In genomic region chr12:84030659-84031332, GRCm38 (mm10) we compare ENCODE assay signal across 8 mouse cellular contexts. TPM values are rescaled to one million over a fixed set of nuclear protein-coding genes. Genes with fewer than 3 reads are reported as not detected.
DNase-seq lines count a peak whose midpoint lies in the region; ATAC-seq and TF ChIP-seq lines count a peak whose summit lies in the region.
"Had no signal": no experiment of that assay in that cellular context is flagged by ENCODE, and none has a peak within 500 bp of the region (broad histone marks: within the 10 kb centered on the region; RNA-seq: fewer than 3 reads in every experiment).

No protein-coding gene starts in this region.

- no peaks in the 10 kb centered on the region for H3K4me1 ChIP-seq in cortical plate, adult 2 months (ENCODE audit: control insufficient read depth, insufficient read depth, low read length)
- no peaks in the 10 kb centered on the region for H3K4me1 ChIP-seq in intestine, postnatal 0 days (replicated peaks; ENCODE audit: control insufficient read depth, insufficient read depth, low read length)
- H3K4me1 ChIP-seq in midbrain, embryonic 15.5 days: no peaks in the 10 kb centered on the region
- H3K4me1 ChIP-seq: midbrain, embryonic 12.5 days had no signal

- TF ChIP-seq CTCF in cortical plate, adult 2 months (IDR thresholded peaks at IDR 0.05; ENCODE audit: extremely low read depth, insufficient read depth, low read length): peak; percentile 93
- TF ChIP-seq CTCF in intestine, postnatal 0 days (IDR thresholded peaks at IDR 0.05; ENCODE audit: low read depth): peak; percentile 94

- no peak overlapping the region for H3K9ac ChIP-seq in intestine, postnatal 0 days (ENCODE audit: low read depth, low read length)
- H3K9ac ChIP-seq in midbrain, embryonic 15.5 days: no peak overlapping the region
- H3K9ac ChIP-seq: midbrain, embryonic 12.5 days had no signal

- no peak overlapping the region for H3K4me2 ChIP-seq in intestine, postnatal 0 days (replicated peaks; ENCODE audit: low read depth)
- no peak overlapping the region for H3K4me2 ChIP-seq in midbrain, embryonic 15.5 days
- H3K4me2 ChIP-seq: midbrain, embryonic 12.5 days had no signal

- TF ChIP-seq POLR2A in cortical plate, adult 2 months (IDR thresholded peaks at IDR 0.05; ENCODE audit: extremely low read depth, insufficient read depth, low read length): no peak

- DNase-seq in adrenal gland, adult 18-20 months (ENCODE audit: low spot score in 2 of 2): peak; percentile 71 to 82
- peak; percentile 44 to 65 for DNase-seq in gastrocnemius, postnatal 36 days
- peak; percentile 79 to 90 for DNase-seq in left cerebral cortex, postnatal 25 days (ENCODE audit: low spot score in 2 of 2)
- DNase-seq in spleen, adult 12 weeks (ENCODE audit: low spot score): peak; percentile 42

- no peaks in the 10 kb centered on the region for H3K9me3 ChIP-seq in intestine, postnatal 0 days (ENCODE audit: control insufficient read depth)
- H3K9me3 ChIP-seq in midbrain, embryonic 15.5 days: no peaks in the 10 kb centered on the region
- H3K9me3 ChIP-seq: midbrain, embryonic 12.5 days had no signal

- H3K4me3 ChIP-seq in cortical plate, adult 2 months (ENCODE audit: insufficient read depth, low read length): no peak overlapping the region
- H3K4me3 ChIP-seq in intestine, postnatal 0 days (ENCODE audit: low read depth, low read length): no peak overlapping the region
- H3K4me3 ChIP-seq in midbrain, embryonic 15.5 days: no peak overlapping the region
- H3K4me3 ChIP-seq: midbrain, embryonic 12.5 days had no signal

- H3K36me3 ChIP-seq in intestine, postnatal 0 days (ENCODE audit: control insufficient read depth, insufficient read depth): no peaks in the 10 kb centered on the region
- no peaks in the 10 kb centered on the region for H3K36me3 ChIP-seq in midbrain, embryonic 15.5 days (replicated peaks)
- H3K36me3 ChIP-seq: midbrain, embryonic 12.5 days had no signal

- H3K27ac ChIP-seq in cortical plate, adult 2 months (ENCODE audit: insufficient read depth, low read length): no peak overlapping the region
- no peak overlapping the region for H3K27ac ChIP-seq in intestine, postnatal 0 days (ENCODE audit: low read depth, low read length)
- H3K27ac ChIP-seq in midbrain, embryonic 15.5 days: no peak overlapping the region
- H3K27ac ChIP-seq: midbrain, embryonic 12.5 days had no signal

- no peaks in the 10 kb centered on the region for H3K27me3 ChIP-seq in intestine, postnatal 0 days (replicated peaks; ENCODE audit: control insufficient read depth, insufficient read depth, low read length)
- no peaks in the 10 kb centered on the region for H3K27me3 ChIP-seq in midbrain, embryonic 15.5 days (replicated peaks)
- H3K27me3 ChIP-seq: midbrain, embryonic 12.5 days had no signal

- intact Hi-C loops in gastrocnemius, postnatal 36 days (cut with DNase I): loop anchor here (10.0 kb wide), 1 partner anchor 316 kb away; no protein-coding TSS in a partner anchor
- intact Hi-C loops in left cerebral cortex, postnatal 25 days (cut with DNase I): loop anchor here (1.0 to 5.0 kb wide), 3 partner anchors 43 to 316 kb away; partner anchors contain the start of gene Acot2

- peak; percentile 78 for ATAC-seq in intestine, postnatal 0 days
- peak; percentile 69 for ATAC-seq in midbrain, embryonic 15.5 days (replicated peaks)

- 42% methylated on average over 4 of the region's 4 CpGs for WGBS in intestine, postnatal 0 days
- WGBS in midbrain, embryonic 15.5 days: 76% methylated on average over 4 of the region's 4 CpGs

RNA-seq across cellular contexts. Expression of gene Acot4, which starts 7.4 kb away (rescaled TPM):
- total RNA-seq in adrenal gland, adult 18-20 months (2021): 1 to 10 TPM; 1.7 to 3.7 TPM
- polyA plus RNA-seq in cortical plate, adult 2 months (2012; rRNA removed): 1.5 and 1.9 TPM in 2 replicates
- under 1 TPM; 0.10 to 0.15 TPM for total RNA-seq in gastrocnemius, postnatal 36 days (2021)
- 45.2 and 53.8 TPM in 2 replicates for polyA plus RNA-seq in intestine, postnatal 0 days (2015; fragmentation: Nextera tagmentation; extraction: Ambion mirVana)
- 1 to 10 TPM; 2.4 to 3.7 TPM for total RNA-seq in left cerebral cortex, postnatal 25 days (2021)
- 0.27 and 0.71 TPM in 2 replicates for polyA plus RNA-seq in midbrain, embryonic 15.5 days (2015; fragmentation: Nextera tagmentation; extraction: Ambion mirVana)

RNA-seq across cellular contexts. Expression of gene Gm49366, which starts 7.9 kb away (rescaled TPM):
- not detected for total RNA-seq in adrenal gland, adult 18-20 months (2021)
- not detected in 2 replicates for polyA plus RNA-seq in cortical plate, adult 2 months (2012; rRNA removed)
- total RNA-seq in gastrocnemius, postnatal 36 days (2021): not detected
- not detected in 2 replicates for polyA plus RNA-seq in intestine, postnatal 0 days (2015; fragmentation: Nextera tagmentation; extraction: Ambion mirVana)
- not detected for total RNA-seq in left cerebral cortex, postnatal 25 days (2021)
- polyA plus RNA-seq in midbrain, embryonic 15.5 days (2015; fragmentation: Nextera tagmentation; extraction: Ambion mirVana): not detected in 2 replicates
- polyA plus RNA-seq: midbrain, embryonic 12.5 days had no signal

RNA-seq across cellular contexts. Expression of gene Acot3, which starts 21.1 kb away (rescaled TPM):
- 1 to 10 TPM in 1 of 2 experiments, not detected in 1; 1.3 TPM for total RNA-seq in adrenal gland, adult 18-20 months (2021)
- polyA plus RNA-seq in cortical plate, adult 2 months (2012; rRNA removed): 1.3 and 1.9 TPM in 2 replicates
- not detected for total RNA-seq in gastrocnemius, postnatal 36 days (2021)
- polyA plus RNA-seq in intestine, postnatal 0 days (2015; fragmentation: Nextera tagmentation; extraction: Ambion mirVana): 22.5 and 28.2 TPM in 2 replicates
- 1 to 10 TPM; 1.5 to 3.0 TPM for total RNA-seq in left cerebral cortex, postnatal 25 days (2021)
- polyA plus RNA-seq in midbrain, embryonic 15.5 days (2015; fragmentation: Nextera tagmentation; extraction: Ambion mirVana): 0.96 and 2.4 TPM in 2 replicates

RNA-seq across cellular contexts. Expression of gene Acot1, which starts 21.5 kb away (rescaled TPM):
- total RNA-seq in adrenal gland, adult 18-20 months (2021): 10 to 100 TPM in 1 of 2 experiments, 1 to 10 TPM in 1; 8.5 to 12.6 TPM
- 15.5 and 16.4 TPM in 2 replicates for polyA plus RNA-seq in cortical plate, adult 2 months (2012; rRNA removed)
- total RNA-seq in gastrocnemius, postnatal 36 days (2021): 1 to 10 TPM; 3.8 to 7.4 TPM
- polyA plus RNA-seq in intestine, postnatal 0 days (2015; fragmentation: Nextera tagmentation; extraction: Ambion mirVana): 251 and 267 TPM in 2 replicates
- 10 to 100 TPM; 10.3 to 13.8 TPM for total RNA-seq in left cerebral cortex, postnatal 25 days (2021)
- polyA plus RNA-seq in midbrain, embryonic 15.5 days (2015; fragmentation: Nextera tagmentation; extraction: Ambion mirVana): 69.7 and 83.0 TPM in 2 replicates

RNA-seq across cellular contexts. Expression of gene Acot5, which starts 38.3 kb away (rescaled TPM):
- under 1 TPM; 0.22 to 0.46 TPM for total RNA-seq in adrenal gland, adult 18-20 months (2021)
- 4.1 and 4.2 TPM in 2 replicates for polyA plus RNA-seq in cortical plate, adult 2 months (2012; rRNA removed)
- not detected for total RNA-seq in gastrocnemius, postnatal 36 days (2021)
- 6.6 and 7.8 TPM in 2 replicates for polyA plus RNA-seq in intestine, postnatal 0 days (2015; fragmentation: Nextera tagmentation; extraction: Ambion mirVana)
- 1 to 10 TPM; 5.1 to 7.0 TPM for total RNA-seq in left cerebral cortex, postnatal 25 days (2021)
- polyA plus RNA-seq in midbrain, embryonic 15.5 days (2015; fragmentation: Nextera tagmentation; extraction: Ambion mirVana): 0.13 and 0.15 TPM in 2 replicates
- polyA plus RNA-seq: midbrain, embryonic 12.5 days had no signal
